Mouse (Mus musculus): Measurements from ENCODE around the gene 2900026A02Rik.

DNA sequence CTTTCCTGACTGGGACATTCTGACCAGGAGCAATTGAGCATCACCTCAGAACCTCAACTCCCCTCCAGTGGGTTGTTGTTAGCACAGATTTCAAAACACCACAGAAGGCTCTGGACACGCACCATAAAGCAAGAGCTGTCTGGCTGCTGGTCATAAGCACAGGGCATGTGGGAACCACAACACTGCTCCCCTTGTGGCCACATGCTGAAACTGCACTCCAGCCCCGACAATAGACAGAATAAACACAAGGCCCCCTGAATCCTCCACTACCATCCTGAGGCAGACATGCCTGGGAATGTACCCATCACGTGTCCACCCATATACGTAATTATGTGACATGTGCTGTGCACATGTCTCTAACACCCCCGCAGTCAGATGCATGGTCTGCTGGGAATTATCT is 129.9 kb downstream of the 2900026A02Rik start:
- TF ChIP-seq CTCF (IDR thresholded peaks at IDR 0.05 in 2 of 3, conservative IDR thresholded peaks at IDR 0.05 in 1 of 3; ENCODE audit: control insufficient read depth in 1 of 3, insufficient read depth in 1 of 3, low read depth in 2 of 3, low read length in 3 of 3, poor library complexity in 1 of 3, severe bottlenecking in 1 of 3): peak in 2 of 3 experiments; percentile 11 to 31; a peak in 1 of 6 replicates
- TF ChIP-seq USF1 (IDR thresholded peaks at IDR 0.05; ENCODE audit: low read depth, low read length): no peak
- TF ChIP-seq BHLHE40 (IDR thresholded peaks at IDR 0.05; ENCODE audit: borderline replicate concordance, low read depth, low read length): no peak
- no peak for TF ChIP-seq MXI1 (IDR thresholded peaks at IDR 0.05; ENCODE audit: low read depth, low read length)
- no peak for TF ChIP-seq NELFE (IDR thresholded peaks at IDR 0.05; ENCODE audit: low read depth, low read length)
- no peak for TF ChIP-seq POLR2A (IDR thresholded peaks at IDR 0.05; ENCODE audit: control insufficient read depth in 1 of 2, insufficient read depth in 1 of 2, low read depth in 1 of 2, low read length in 2 of 2, poor library complexity in 1 of 2)
